Mouse (Mus musculus) lung, postnatal 0 days (tissue): ENCODE measurements around the gene Fam221b.

Experiments used
- CTCF ChIP-seq: IDR thresholded peaks from 2 replicates; pipeline ENCODE4 v1.5.1; 2016; ENCODE audit warnings: antibody characterized with exemption, mild to moderate bottlenecking
- EP300 ChIP-seq: IDR thresholded peaks from 2 replicates; pipeline ENCODE4 v1.6.1; 2016; ENCODE audit warnings: antibody characterized with exemption, mild to moderate bottlenecking, control low read depth

DNA sequence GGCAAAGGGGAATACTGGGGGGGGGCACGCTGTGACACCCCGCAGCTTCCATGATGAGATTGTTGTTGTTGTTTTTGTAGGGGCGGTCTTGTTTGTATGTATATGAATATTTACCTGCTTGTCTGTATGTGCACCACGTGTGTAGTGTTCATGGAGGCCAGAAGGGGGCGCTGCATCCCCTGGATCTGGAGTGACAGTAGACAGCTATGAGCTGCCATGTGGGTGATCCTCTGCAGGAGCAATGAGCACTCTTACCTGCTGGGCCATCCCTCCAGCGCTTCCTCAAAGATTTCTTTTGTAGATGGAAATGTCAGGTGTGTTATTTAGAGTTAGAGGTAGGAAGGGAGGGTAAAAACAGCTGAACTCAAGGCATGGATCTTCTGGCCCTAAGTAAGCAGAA lies 34.5 kb upstream of the Fam221b start:
- TF ChIP-seq CTCF = peak; percentile 64
- TF ChIP-seq EP300 = no peak
